Mouse (Mus musculus): ENCODE measurements around the gene Exosc10. TPM values are rescaled to one million over a fixed set of nuclear protein-coding genes. Genes with fewer than 3 reads are reported as not detected.

The Exosc10 gene
- polyA plus RNA-seq (2012; rRNA removed), result 69.1 and 73.4 TPM in 2 replicates

GRCm38 (mm10) chr4:148558297-148559000, at the start of gene Exosc10:
TSS of gene Exosc10 (plus strand) at chr4:148558429.
- peak; percentile 85 for DNase-seq
- H3K36me3 ChIP-seq (ENCODE audit: control insufficient read depth, insufficient read depth, low read length), result peaks cover 40% of the 10 kb centered on the region
- H3K27me3 ChIP-seq (ENCODE audit: control insufficient read depth, insufficient read depth, low read length), result no peaks in the 10 kb centered on the region
- H3K4me1 ChIP-seq (replicated peaks; ENCODE audit: control insufficient read depth, insufficient read depth, low read length), result peaks cover 10% of the 10 kb centered on the region
- TF ChIP-seq CTCF (IDR thresholded peaks at IDR 0.05; ENCODE audit: borderline replicate concordance, control insufficient read depth, extremely low read depth, insufficient read depth, low read length, poor library complexity), result peak; percentile 66; the same call in 1 of the 2 replicates
- TF ChIP-seq POLR2A (IDR thresholded peaks at IDR 0.05; ENCODE audit: control insufficient read depth, extremely low read depth, insufficient read depth, low read length, poor library complexity), result peak; percentile 71; the same call in 1 of the 2 replicates
- under 1% methylated on average over 63 of the region's 63 CpGs for WGBS
- peak within 1 kb of the TSS; percentile 76 for H3K27ac ChIP-seq (ENCODE audit: control insufficient read depth, insufficient read depth, low read length)
- peak within 1 kb of the TSS; percentile 82 for H3K4me3 ChIP-seq (ENCODE audit: control insufficient read depth, insufficient read depth, low read length)

GRCm38 (mm10) chr4:148509450-148510084, 48.7 kb upstream of the Exosc10 start:
- WGBS, result 18% methylated on average over 8 of the region's 8 CpGs
- Histone ChIP-seq H3K27me3 (ENCODE audit: control insufficient read depth, insufficient read depth, low read length) (no peaks in the 10 kb centered on the region), H3K4me1 (replicated peaks; ENCODE audit: control insufficient read depth, insufficient read depth, low read length) (peaks cover 13% of the 10 kb centered on the region), H3K27ac (ENCODE audit: control insufficient read depth, insufficient read depth, low read length) (peak overlapping the region; percentile 38; the same call in 1 of the 2 replicates), H3K4me3 (ENCODE audit: control insufficient read depth, insufficient read depth, low read length) (no peak overlapping the region), H3K36me3 (ENCODE audit: control insufficient read depth, insufficient read depth, low read length) (peaks cover 4% of the 10 kb centered on the region; the same call in 1 of the 2 replicates)
- DNase-seq, result no peak
- TF ChIP-seq POLR2A (IDR thresholded peaks at IDR 0.05; ENCODE audit: control insufficient read depth, extremely low read depth, insufficient read depth, low read length, poor library complexity), result no peak
- TF ChIP-seq CTCF (IDR thresholded peaks at IDR 0.05; ENCODE audit: borderline replicate concordance, control insufficient read depth, extremely low read depth, insufficient read depth, low read length, poor library complexity), result no peak

DNA sequence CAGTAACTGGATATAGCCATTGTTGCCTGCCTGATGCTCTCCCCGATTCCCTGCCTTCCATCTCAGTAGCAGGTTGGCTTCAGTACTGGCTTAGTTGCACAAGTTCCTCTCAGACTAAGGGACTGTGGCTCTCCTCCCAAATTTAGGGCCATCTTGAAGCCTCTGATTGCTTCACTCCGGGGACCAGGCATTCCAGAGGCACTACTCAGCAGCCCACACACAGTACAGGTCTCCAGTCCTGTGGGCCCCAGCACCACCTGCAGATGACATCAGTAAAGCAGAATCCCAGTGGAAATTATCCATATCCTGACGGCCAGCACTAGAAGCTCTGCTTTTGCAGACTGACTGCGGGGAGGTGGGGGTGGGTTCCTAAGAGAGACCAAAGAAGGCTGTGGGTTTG, 47.5 kb upstream of the Exosc10 start:
- TF ChIP-seq POLR2A (IDR thresholded peaks at IDR 0.05; ENCODE audit: control insufficient read depth, extremely low read depth, insufficient read depth, low read length, poor library complexity) (no peak), CTCF (IDR thresholded peaks at IDR 0.05; ENCODE audit: borderline replicate concordance, control insufficient read depth, extremely low read depth, insufficient read depth, low read length, poor library complexity) (no peak)
- Histone ChIP-seq H3K4me3 (ENCODE audit: control insufficient read depth, insufficient read depth, low read length) (no peak overlapping the region), H3K4me1 (replicated peaks; ENCODE audit: control insufficient read depth, insufficient read depth, low read length) (peaks cover 13% of the 10 kb centered on the region), H3K27me3 (ENCODE audit: control insufficient read depth, insufficient read depth, low read length) (no peaks in the 10 kb centered on the region), H3K36me3 (ENCODE audit: control insufficient read depth, insufficient read depth, low read length) (peaks cover 4% of the 10 kb centered on the region; the same call in 1 of the 2 replicates), H3K27ac (ENCODE audit: control insufficient read depth, insufficient read depth, low read length) (no peak overlapping the region)
- WGBS, result 97% methylated on average over 4 of the region's 4 CpGs
- DNase-seq, result no peak

DNA sequence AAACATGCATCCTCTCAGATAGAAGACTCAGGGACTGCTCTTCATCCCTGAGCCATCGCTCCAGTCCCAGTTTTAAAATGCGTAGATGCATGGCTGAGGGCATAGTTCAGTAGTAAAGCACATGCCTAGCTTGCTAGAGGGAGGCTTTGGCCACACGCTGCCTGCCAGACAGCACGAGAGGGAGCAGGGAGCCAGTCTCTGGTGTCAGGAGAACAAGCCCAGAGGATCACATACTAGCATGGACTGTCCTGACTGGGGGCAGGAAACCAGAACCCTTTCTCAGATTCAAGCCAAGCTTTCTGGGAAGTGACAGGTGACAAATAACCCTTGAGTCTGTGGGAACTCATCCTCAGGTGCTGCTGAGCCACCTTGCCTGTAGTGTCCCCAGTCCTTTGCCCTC, 46.9 kb upstream of the Exosc10 start:
- no peak for DNase-seq
- TF ChIP-seq POLR2A (IDR thresholded peaks at IDR 0.05; ENCODE audit: control insufficient read depth, extremely low read depth, insufficient read depth, low read length, poor library complexity), result no peak
- no peak for TF ChIP-seq CTCF (IDR thresholded peaks at IDR 0.05; ENCODE audit: borderline replicate concordance, control insufficient read depth, extremely low read depth, insufficient read depth, low read length, poor library complexity)
- peaks cover 4% of the 10 kb centered on the region; the same call in 1 of the 2 replicates for H3K36me3 ChIP-seq (ENCODE audit: control insufficient read depth, insufficient read depth, low read length)
- H3K27ac ChIP-seq (ENCODE audit: control insufficient read depth, insufficient read depth, low read length), result no peak overlapping the region
- no peaks in the 10 kb centered on the region for H3K27me3 ChIP-seq (ENCODE audit: control insufficient read depth, insufficient read depth, low read length)
- H3K4me1 ChIP-seq (replicated peaks; ENCODE audit: control insufficient read depth, insufficient read depth, low read length), result peaks cover 13% of the 10 kb centered on the region
- H3K4me3 ChIP-seq (ENCODE audit: control insufficient read depth, insufficient read depth, low read length), result no peak overlapping the region
- WGBS, result 95% methylated on average over 4 of the region's 4 CpGs

DNA sequence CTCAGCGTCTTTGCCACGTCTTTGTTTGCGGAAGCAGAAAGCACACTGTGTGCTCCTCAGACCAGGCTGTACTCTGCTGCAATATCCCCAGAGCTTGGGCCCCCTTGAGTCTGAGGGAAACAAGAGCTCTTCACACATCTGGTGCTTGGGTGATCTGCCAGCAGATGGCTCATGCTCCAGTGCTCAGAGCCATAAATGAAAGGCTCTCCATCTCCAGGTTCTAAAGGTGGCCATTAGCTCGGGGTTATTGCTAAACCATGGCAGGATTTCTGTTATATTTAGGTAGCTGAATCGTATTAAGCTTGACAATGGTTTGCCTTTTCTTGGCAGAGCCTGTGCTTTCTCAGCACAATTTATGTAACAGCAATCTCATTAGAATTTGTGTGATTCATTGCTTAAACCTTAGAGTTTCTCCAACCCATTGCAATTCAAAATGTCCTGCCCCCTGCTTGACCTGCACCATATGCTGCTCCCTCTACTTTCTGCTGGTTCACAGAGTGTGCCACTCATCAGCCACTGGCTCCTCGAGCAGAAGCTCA, 45.1 kb upstream of the Exosc10 start:
- H3K27me3 ChIP-seq (ENCODE audit: control insufficient read depth, insufficient read depth, low read length), result no peaks in the 10 kb centered on the region
- H3K27ac ChIP-seq (ENCODE audit: control insufficient read depth, insufficient read depth, low read length), result no peak overlapping the region
- peaks cover 13% of the 10 kb centered on the region for H3K4me1 ChIP-seq (replicated peaks; ENCODE audit: control insufficient read depth, insufficient read depth, low read length)
- H3K4me3 ChIP-seq (ENCODE audit: control insufficient read depth, insufficient read depth, low read length), result no peak overlapping the region
- TF ChIP-seq POLR2A (IDR thresholded peaks at IDR 0.05; ENCODE audit: control insufficient read depth, extremely low read depth, insufficient read depth, low read length, poor library complexity) (no peak), CTCF (IDR thresholded peaks at IDR 0.05; ENCODE audit: borderline replicate concordance, control insufficient read depth, extremely low read depth, insufficient read depth, low read length, poor library complexity) (no peak)
- DNase-seq, result no peak
- peaks cover 4% of the 10 kb centered on the region for H3K36me3 ChIP-seq (ENCODE audit: control insufficient read depth, insufficient read depth, low read length)
- WGBS, result 87% methylated on average over 6 of the region's 6 CpGs

DNA sequence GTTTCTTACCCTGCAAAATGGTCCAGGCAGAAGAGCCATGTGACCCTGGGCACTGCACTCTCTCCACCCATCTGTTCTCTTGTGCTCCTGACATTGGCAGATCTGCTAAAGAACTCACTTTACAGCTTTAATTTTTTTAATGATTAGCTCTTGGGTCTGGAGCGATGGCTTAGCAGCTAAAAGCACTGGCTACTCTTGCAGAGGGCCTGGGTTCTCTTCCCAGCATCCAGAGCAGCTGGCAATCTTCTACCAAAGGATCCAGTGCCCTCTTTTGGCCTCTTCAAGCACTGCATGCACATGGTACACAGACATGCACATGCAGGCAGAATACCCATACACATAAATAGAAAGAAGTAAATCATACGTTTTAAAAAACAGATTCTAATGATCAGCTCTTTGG, 42.9 kb upstream of the Exosc10 start:
- no peaks in the 10 kb centered on the region for H3K27me3 ChIP-seq (ENCODE audit: control insufficient read depth, insufficient read depth, low read length)
- TF ChIP-seq POLR2A (IDR thresholded peaks at IDR 0.05; ENCODE audit: control insufficient read depth, extremely low read depth, insufficient read depth, low read length, poor library complexity), result no peak
- TF ChIP-seq CTCF (IDR thresholded peaks at IDR 0.05; ENCODE audit: borderline replicate concordance, control insufficient read depth, extremely low read depth, insufficient read depth, low read length, poor library complexity), result no peak
- peaks cover 12% of the 10 kb centered on the region for H3K36me3 ChIP-seq (ENCODE audit: control insufficient read depth, insufficient read depth, low read length)
- peaks cover 4% of the 10 kb centered on the region; the same call in 1 of the 2 replicates for H3K4me1 ChIP-seq (replicated peaks; ENCODE audit: control insufficient read depth, insufficient read depth, low read length)
- no peak overlapping the region for H3K27ac ChIP-seq (ENCODE audit: control insufficient read depth, insufficient read depth, low read length)
- 95% methylated on average over 2 of the region's 2 CpGs for WGBS
- peak; percentile 33 for DNase-seq
- H3K4me3 ChIP-seq (ENCODE audit: control insufficient read depth, insufficient read depth, low read length), result no peak overlapping the region
